Mouse (Mus musculus) heart, embryonic 11.5 days (tissue): ENCODE measurements around the gene Pla2g16. TPM values are rescaled to one million over a fixed set of nuclear protein-coding genes. Genes with fewer than 3 reads are reported as not detected.

Experiments used
- ATAC-seq: fragments of 200-750 bp; cut with Nextera tagmentation; replicated peaks from 2 replicates; pipeline ENCODE4 v1.8.0; 2017; ENCODE audit warnings: moderate library complexity; ENCODE audit not compliant: insufficient number of reproducible peaks, low FRiP score, low TSS enrichment
- H3K27ac ChIP-seq: fragments of 300-500 bp; sonication (generic); 2 replicates; pipeline ENCODE4 v1.5.1; 2014; ENCODE audit warnings: mild to moderate bottlenecking, low read depth, low read length
- H3K27me3 ChIP-seq: fragments of 300-500 bp; sonication (generic); 2 replicates; pipeline ENCODE4 v1.6.1; 2014; ENCODE audit warnings: mild to moderate bottlenecking, low read length, mixed read lengths; ENCODE audit not compliant: control insufficient read depth, insufficient read depth
- H3K36me3 ChIP-seq: fragments of 300-500 bp; sonication (generic); 2 replicates; pipeline ENCODE4 v1.6.1; 2014; ENCODE audit warnings: mild to moderate bottlenecking, low read length, moderate library complexity, mixed read lengths; ENCODE audit not compliant: control insufficient read depth, insufficient read depth
- H3K4me1 ChIP-seq: fragments of 300-500 bp; sonication (generic); 2 replicates; pipeline ENCODE4 v1.6.1; 2014; ENCODE audit warnings: low read length; ENCODE audit not compliant: control insufficient read depth, insufficient read depth
- H3K4me2 ChIP-seq: fragments of 300-500 bp; sonication (generic); 2 replicates; pipeline ENCODE4 v1.6.1; 2014; ENCODE audit warnings: mild to moderate bottlenecking, moderate library complexity
- H3K4me3 ChIP-seq: fragments of 300-500 bp; sonication (generic); 2 replicates; pipeline ENCODE4 v1.5.1; 2014; ENCODE audit warnings: low read depth, low read length
- H3K9ac ChIP-seq: fragments of 300-500 bp; sonication (generic); 2 replicates; pipeline ENCODE4 v1.6.1; 2014; ENCODE audit warnings: mild to moderate bottlenecking, low read depth, low read length, moderate library complexity
- H3K9me3 ChIP-seq: fragments of 300-500 bp; sonication (generic); replicated peaks from 2 replicates; pipeline ENCODE4 v1.6.1; 2016; ENCODE audit warnings: low read length; ENCODE audit not compliant: control insufficient read depth
- WGBS: fragments of 180-500 bp; shearing (Covaris S2); extraction: QIAGEN DNeasy Blood & Tissue Kit; methylation state at CpG from one replicate; pipeline ENCODE4 v1.1.7; 2014; ENCODE audit not compliant: insufficient replicate concordance; 5-methylcytosine and 5-hydroxymethylcytosine counted together
- polyA plus RNA-seq: library from polyadenylated mRNA; unstranded; fragments of >200 nt; fragmentation: Nextera tagmentation; extraction: Ambion mirVana; gene quantifications from 2 replicates; pipeline ENCODE4 v1.2.1, GENCODE M21; 2014

Pla2g16 gene
- polyA plus RNA-seq, 1 experiment from 2014 or later = 42.5 TPM

GRCm38 (mm10) chr19:7590795-7591194 lies 33.5 kb downstream of the Pla2g16 start:
- H3K4me1 ChIP-seq = no peaks in the 10 kb centered on the region
- no peaks in the 10 kb centered on the region for H3K27me3 ChIP-seq
- no peak overlapping the region for H3K4me3 ChIP-seq
- H3K36me3 ChIP-seq = peaks cover 9% of the 10 kb centered on the region
- H3K9me3 ChIP-seq = no peaks in the 10 kb centered on the region
- no peak for ATAC-seq
- no peak overlapping the region for H3K9ac ChIP-seq
- H3K27ac ChIP-seq = no peak overlapping the region
- H3K4me2 ChIP-seq = no peak overlapping the region

- Histone ChIP-seq H3K9ac (no peak overlapping the region), H3K4me2 (no peak overlapping the region), H3K4me1 (no peaks in the 10 kb centered on the region), H3K27me3 (no peaks in the 10 kb centered on the region), H3K4me3 (no peak overlapping the region), H3K36me3 (peaks cover 7% of the 10 kb centered on the region), H3K27ac (no peak overlapping the region), H3K9me3 (no peaks in the 10 kb centered on the region)
- peak; percentile 61; the same call in 1 of the 2 replicates for ATAC-seq
- 35% methylated on average over 3 of the region's 3 CpGs for WGBS
These were observed 34.8 kb downstream of the Pla2g16 start for GRCm38 (mm10) chr19:7592018-7592417.

GRCm38 (mm10) chr19:7595534-7595933 lies 38.3 kb downstream of the Pla2g16 start:
- no peaks in the 10 kb centered on the region for H3K9me3 ChIP-seq
- H3K36me3 ChIP-seq = no peaks in the 10 kb centered on the region
- no peak overlapping the region for H3K27ac ChIP-seq
- WGBS = 17% methylated on average over 2 of the region's 2 CpGs
- no peak overlapping the region for H3K4me2 ChIP-seq
- ATAC-seq = no peak
- no peak overlapping the region for H3K9ac ChIP-seq
- H3K4me1 ChIP-seq = no peaks in the 10 kb centered on the region
- no peak overlapping the region for H3K4me3 ChIP-seq
- H3K27me3 ChIP-seq = no peaks in the 10 kb centered on the region

GRCm38 (mm10) chr19:7598481-7598880 lies 41.2 kb downstream of the Pla2g16 start:
- no peak for ATAC-seq
- no peaks in the 10 kb centered on the region for H3K36me3 ChIP-seq
- no peak overlapping the region for H3K4me2 ChIP-seq
- WGBS = 55% methylated on average over 4 of the region's 4 CpGs
- no peak overlapping the region for H3K27ac ChIP-seq
- H3K9ac ChIP-seq = no peak overlapping the region
- no peaks in the 10 kb centered on the region for H3K9me3 ChIP-seq
- H3K4me3 ChIP-seq = no peak overlapping the region
- H3K4me1 ChIP-seq = no peaks in the 10 kb centered on the region
- no peaks in the 10 kb centered on the region for H3K27me3 ChIP-seq

GRCm38 (mm10) chr19:7601551-7601950 lies 44.3 kb downstream of the Pla2g16 start:
- Histone ChIP-seq H3K9me3 (no peaks in the 10 kb centered on the region), H3K4me3 (no peak overlapping the region), H3K36me3 (no peaks in the 10 kb centered on the region), H3K27me3 (0 out of 2 replicates have a peak, but pooled peaks cover 2% of the 10 kb centered on the region), H3K4me2 (no peak overlapping the region), H3K9ac (no peak overlapping the region), H3K27ac (no peak overlapping the region), H3K4me1 (peaks cover 6% of the 10 kb centered on the region)
- ATAC-seq = no peak
- WGBS = 80% methylated on average over 4 of the region's 4 CpGs

GRCm38 (mm10) chr19:7604107-7604506 lies 46.8 kb downstream of the Pla2g16 start:
- Histone ChIP-seq H3K4me3 (no peak overlapping the region), H3K9me3 (no peaks in the 10 kb centered on the region), H3K27me3 (peaks cover 6% of the 10 kb centered on the region; the same call in 1 of the 2 replicates), H3K27ac (no peak overlapping the region), H3K9ac (no peak overlapping the region), H3K4me2 (no peak overlapping the region), H3K4me1 (peaks cover 15% of the 10 kb centered on the region), H3K36me3 (no peaks in the 10 kb centered on the region)
- WGBS = 84% methylated on average over 10 of the region's 10 CpGs
- ATAC-seq = no peak

- Histone ChIP-seq H3K27me3 (peaks cover 6% of the 10 kb centered on the region), H3K4me1 (peaks cover 15% of the 10 kb centered on the region), H3K4me2 (no peak overlapping the region), H3K9me3 (no peaks in the 10 kb centered on the region), H3K4me3 (no peak overlapping the region), H3K27ac (no peak overlapping the region), H3K9ac (no peak overlapping the region), H3K36me3 (no peaks in the 10 kb centered on the region)
- ATAC-seq = no peak
These were observed 47.8 kb downstream of the Pla2g16 start for GRCm38 (mm10) chr19:7605013-7605412.

- H3K4me1 ChIP-seq = peaks cover 15% of the 10 kb centered on the region
- H3K9me3 ChIP-seq = no peaks in the 10 kb centered on the region
- no peak overlapping the region for H3K27ac ChIP-seq
- H3K4me3 ChIP-seq = peak overlapping the region; percentile 13
- ATAC-seq = 0 out of 2 replicates have a peak, but pooled peaks have one; percentile 16
- peaks cover 6% of the 10 kb centered on the region for H3K27me3 ChIP-seq
- no peak overlapping the region for H3K9ac ChIP-seq
- H3K36me3 ChIP-seq = no peaks in the 10 kb centered on the region
- H3K4me2 ChIP-seq = peak overlapping the region; percentile 57
- whole genome bisulfite sequencing = 4% methylated on average over 15 of the region's 15 CpGs
These were observed 48.9 kb downstream of the Pla2g16 start for GRCm38 (mm10) chr19:7605930-7606783.
